Mouse (Mus musculus) heart, postnatal 0 days (tissue): ENCODE measurements around the gene Hoxa6.

ENCODE experiments used
- CTCF ChIP-seq: IDR thresholded peaks from 2 replicates; pipeline ENCODE4 v1.5.1; 2016; ENCODE audit warnings: antibody characterized with exemption, control low read depth, low read depth
- EP300 ChIP-seq: IDR thresholded peaks from 2 replicates; pipeline ENCODE4 v1.6.1; 2016; ENCODE audit warnings: antibody characterized with exemption, low read depth

DNA sequence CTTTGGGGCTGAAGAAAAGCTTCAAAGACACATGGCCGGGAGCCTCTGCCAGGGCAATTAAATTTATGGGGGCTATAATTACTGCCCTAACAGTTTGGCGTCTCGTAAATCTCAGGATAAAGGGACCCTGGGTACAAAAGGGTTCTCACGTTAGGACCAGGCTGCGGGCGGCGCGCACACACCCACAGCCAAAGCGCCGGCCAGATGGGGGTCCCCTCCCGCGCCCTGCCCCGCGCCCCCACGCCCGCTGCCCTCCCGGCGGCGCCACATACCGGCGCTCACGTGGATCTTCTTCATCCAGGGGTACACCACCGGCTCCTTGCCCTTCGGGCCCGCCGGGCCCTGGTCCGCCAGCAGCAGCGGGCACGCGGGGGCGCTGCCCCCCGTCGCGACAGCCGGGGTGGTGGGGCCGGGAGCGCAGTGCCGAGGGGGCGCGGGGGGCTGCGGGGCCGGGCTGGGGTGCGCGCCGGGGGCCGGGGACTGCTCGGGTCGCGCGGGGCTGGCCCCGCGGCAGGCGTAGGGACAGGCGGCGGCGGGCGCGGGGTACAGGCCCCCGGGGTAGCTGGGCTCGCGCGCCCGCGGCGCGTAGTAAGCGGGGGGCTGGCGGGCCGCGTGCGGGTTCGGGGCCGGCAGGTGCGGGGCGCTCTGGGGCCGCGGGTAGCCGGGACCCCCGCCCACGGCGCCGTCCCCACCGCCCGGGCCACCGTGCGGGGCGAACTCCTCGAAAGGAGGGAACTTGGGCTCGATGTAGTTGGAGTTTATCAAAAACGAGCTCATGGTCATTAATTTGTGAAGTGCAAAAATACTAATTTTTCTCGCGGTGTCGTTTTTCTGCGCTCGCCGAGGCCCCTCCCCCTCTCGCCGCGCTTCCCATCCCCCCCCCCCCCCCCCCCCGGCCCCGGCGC is 17.4 kb downstream of the Hoxa6 start, which contains the start of gene Hoxa4:
- TF ChIP-seq CTCF (no peak), EP300 (no peak)
